Comparison of ENCODE assay signal across 15 mouse cellular contexts in genomic region chr13:94608947-94609346, GRCm38 (mm10).
DNase-seq lines count a peak whose midpoint lies in the region; ATAC-seq lines count a peak whose summit lies in the region.
"Had no signal": no experiment of that assay in that cellular context is flagged by ENCODE, and none has a peak within 500 bp of the region (broad histone marks: within the 10 kb centered on the region; RNA-seq: fewer than 3 reads in every experiment).

No protein-coding gene starts in this region.

- peak; percentile 33; the same call in 1 of the 2 replicates for ATAC-seq in limb, embryonic 13.5 days (ENCODE audit: low FRiP score, low read depth)
- ATAC-seq: intestine, embryonic 15.5 days; liver, postnatal 0 days; Patski had no signal

- no peak overlapping the region for H3K9ac ChIP-seq in limb, embryonic 13.5 days
- H3K9ac ChIP-seq: intestine, embryonic 15.5 days; liver, postnatal 0 days had no signal

- H3K36me3 ChIP-seq in limb, embryonic 13.5 days = no peaks in the 10 kb centered on the region
- H3K36me3 ChIP-seq: intestine, embryonic 15.5 days had no signal

- peaks cover 44% of the 10 kb centered on the region for H3K27me3 ChIP-seq in limb, embryonic 13.5 days
- H3K27me3 ChIP-seq: intestine, embryonic 15.5 days had no signal

- 13% methylated on average over 10 of the region's 10 CpGs for WGBS in limb, embryonic 13.5 days

- intact Hi-C loops in left cerebral cortex, postnatal 36 days (cut with DNase I) = no loop called here

- peak; percentile 52 for DNase-seq in heart, adult 11 months
- DNase-seq in heart, adult 18-20 months = no peak
- DNase-seq in ovary, adult 18-20 months (ENCODE audit: low spot score) = peak; percentile 30
- no peak for DNase-seq in ovary, postnatal 14 days (ENCODE audit: low spot score)
- DNase-seq in urinary bladder, postnatal 25 days (ENCODE audit: low spot score) = no peak
- DNase-seq in left cerebral cortex, postnatal 36 days (ENCODE audit: low spot score in 2 of 2) = no peak
- no peak for DNase-seq in urinary bladder, postnatal 14 days (ENCODE audit: low spot score)
- DNase-seq: adrenal gland, postnatal 10 days; gastrocnemius, postnatal 25 days; liver, postnatal 0 days; thymus, adult 2 months had no signal

- H3K4me2 ChIP-seq in limb, embryonic 13.5 days (replicated peaks) = peak overlapping the region; percentile 45
- H3K4me2 ChIP-seq: intestine, embryonic 15.5 days had no signal

- H3K9me3 ChIP-seq in limb, embryonic 13.5 days = no peaks in the 10 kb centered on the region
- H3K9me3 ChIP-seq: intestine, embryonic 15.5 days had no signal

- no peak overlapping the region for H3K4me3 ChIP-seq in limb, embryonic 13.5 days
- H3K4me3 ChIP-seq: intestine, embryonic 15.5 days; megakaryocyte, embryonic 14.5 days had no signal

- no peak overlapping the region; the same call in 1 of the 2 replicates for H3K27ac ChIP-seq in limb, embryonic 13.5 days
- H3K27ac ChIP-seq: intestine, embryonic 15.5 days had no signal

- H3K4me1 ChIP-seq in limb, embryonic 13.5 days = peaks cover 18% of the 10 kb centered on the region
- H3K4me1 ChIP-seq: megakaryocyte, embryonic 14.5 days had no signal

Comparison
In these comparisons a context has a peak if more than half of its experiments do, and no peak if none do; other contexts are left out.
1. DNase-seq: peak in heart, adult 11 months (single experiment) and ovary, adult 18-20 months (single experiment); none in heart, adult 18-20 months (0 of 2), ovary, postnatal 14 days (single experiment), urinary bladder, postnatal 25 days (single experiment), left cerebral cortex, postnatal 36 days (0 of 2) and urinary bladder, postnatal 14 days (single experiment).